Mouse (Mus musculus) layer of hippocampus, adult 11-12 months (tissue): ENCODE measurements at regions not wholly inside any gene's neighbourhood (a gene's known extent, or its start where the extent isn't known, plus 50 kb on each side); places are given as distances from the start of the nearest gene placed in this dataset.
A peak's percentile ranks its signal among the peaks of the same experiment; 100 is the strongest.
"Not testable (repeated sequence)": the region's sequence is repeated elsewhere in the genome, so short reads cannot be mapped to it uniquely, and the experiment has no call there.

ENCODE experiments used
- DNase-seq: peaks from one replicate; pipeline ENCODE4 v3.0.0; 2022; ENCODE audit warnings: low spot score

GRCm38 (mm10) chr12:15410419-15410818, 406.3 kb downstream of the Trib2 start:
- no peak for DNase-seq

GRCm38 (mm10) chr12:15407577-15407976, 409.1 kb downstream of the Trib2 start:
- not testable (repeated sequence) for DNase-seq

DNA sequence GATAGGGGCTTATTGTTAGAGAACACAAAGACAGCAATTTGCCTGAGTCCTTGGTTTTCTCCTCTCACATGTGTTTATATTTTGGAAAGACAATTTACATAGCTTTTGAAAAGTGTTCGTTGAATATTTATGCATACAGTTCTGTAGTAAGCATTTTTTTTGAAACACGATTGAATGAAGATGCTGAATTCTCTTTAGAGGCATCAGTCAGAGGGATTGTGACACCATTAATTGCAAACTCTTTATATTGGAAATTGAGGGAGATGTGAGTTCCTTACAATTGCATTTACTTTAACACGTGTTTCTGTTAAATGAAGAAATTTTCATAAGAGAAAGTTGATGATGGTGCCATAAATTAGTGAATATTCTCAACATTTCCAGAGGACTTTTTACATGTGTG, 424.1 kb downstream of the Trib2 start:
- DNase-seq, result no peak

GRCm38 (mm10) chr12:15388574-15388973, 428.1 kb downstream of the Trib2 start:
- DNase-seq, result no peak

GRCm38 (mm10) chr12:15357808-15358207, 458.9 kb downstream of the Trib2 start:
- peak; percentile 3 for DNase-seq

GRCm38 (mm10) chr12:15320697-15321449, 495.8 kb downstream of the Trib2 start:
- DNase-seq, result no peak

- no peak for DNase-seq
Observed at GRCm38 (mm10) chr12:15319647-15320046, 497.1 kb downstream of the Trib2 start.

- DNase-seq, result no peak
Observed at GRCm38 (mm10) chr12:15294898-15295297, 521.8 kb downstream of the Trib2 start.

DNA sequence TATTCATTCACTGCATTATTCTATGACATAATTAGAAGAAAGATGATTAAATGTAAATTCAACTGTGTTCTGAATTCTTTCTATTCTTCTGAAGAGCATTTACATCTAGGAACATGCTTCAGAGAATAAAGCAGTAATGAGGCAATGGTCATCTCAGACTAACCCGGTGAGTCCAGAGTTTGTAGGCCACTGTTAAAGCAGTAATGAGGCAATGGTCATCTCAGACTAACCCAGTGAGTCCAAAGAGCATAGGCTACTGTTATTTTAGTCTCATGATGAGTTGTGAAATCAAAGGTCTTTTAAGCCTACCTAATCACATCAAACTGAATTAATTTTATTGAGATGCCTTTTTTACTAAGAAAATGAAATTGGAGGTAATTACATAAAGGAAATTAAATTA, 554.6 kb downstream of the Trib2 start:
- DNase-seq, result no peak

DNA sequence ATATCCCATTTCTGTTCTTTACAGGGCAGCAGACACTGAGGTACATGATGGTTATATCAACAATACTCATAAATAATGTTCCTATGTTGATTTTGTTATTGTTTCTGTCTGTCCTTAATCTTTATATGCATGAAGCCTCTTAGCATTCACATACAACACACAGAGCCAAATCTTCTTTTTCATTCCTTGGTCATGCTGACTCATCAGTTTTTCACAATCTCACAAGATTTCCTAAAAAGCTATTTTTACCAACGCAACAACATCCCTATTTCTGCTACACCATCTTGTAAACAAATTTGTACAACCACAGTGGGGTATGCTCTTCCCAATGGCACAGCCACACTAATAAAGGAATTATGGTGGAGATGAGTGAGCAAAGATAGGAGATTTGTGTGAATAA, 555.1 kb downstream of the Trib2 start:
- no peak for DNase-seq

- DNase-seq, result no peak
Observed at GRCm38 (mm10) chr12:15260907-15261415, 555.8 kb downstream of the Trib2 start.

DNA sequence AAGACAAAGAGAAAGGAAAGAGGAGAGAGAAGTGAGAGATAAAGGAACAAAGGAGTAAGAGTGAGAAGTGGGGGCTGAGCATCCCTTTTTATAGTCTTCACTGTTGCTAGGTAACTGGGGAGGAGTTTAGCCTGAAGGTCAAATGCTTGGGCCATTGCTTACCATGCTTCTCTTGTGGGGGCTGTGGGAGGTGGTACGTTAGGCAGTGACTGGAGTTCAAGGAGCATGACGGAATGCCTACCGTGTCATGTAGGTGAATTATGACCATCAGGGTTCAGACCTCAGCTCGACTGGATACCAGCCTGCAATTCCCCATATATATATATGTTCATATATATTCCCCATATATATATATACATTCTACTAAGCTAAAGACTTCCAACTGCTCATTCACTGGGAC, 571.8 kb downstream of the Trib2 start:
- no peak for DNase-seq

DNA sequence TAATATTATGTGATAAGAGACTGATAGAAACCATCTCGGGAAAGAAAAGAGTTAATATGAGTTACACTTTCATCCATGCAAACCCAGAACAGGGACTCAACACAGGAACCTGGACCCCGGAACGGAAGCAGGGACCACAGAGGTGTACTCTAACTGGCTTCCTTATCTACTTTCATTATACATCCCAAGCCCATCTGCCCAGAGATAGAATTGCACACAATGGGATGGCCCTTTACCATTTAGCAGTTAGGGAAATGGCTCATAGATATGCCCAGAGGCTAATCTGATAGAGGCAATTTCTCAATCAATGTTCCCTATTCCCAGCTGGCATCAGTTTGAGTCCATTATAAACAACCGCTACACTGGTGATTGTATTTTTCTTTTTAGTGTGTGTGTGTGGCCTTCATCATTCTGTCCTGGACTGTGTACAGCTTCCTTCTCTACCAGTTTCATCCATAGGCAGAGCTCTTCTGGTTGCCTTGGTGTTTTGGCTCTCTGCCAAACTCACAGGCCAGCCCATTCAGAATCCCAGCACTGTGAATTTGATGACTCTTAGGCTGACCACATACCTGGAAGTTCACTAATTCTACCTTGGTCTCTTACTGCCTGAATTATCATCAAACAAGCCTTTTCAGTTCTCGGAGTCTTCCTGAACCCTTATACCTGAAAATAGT, 594.1 kb downstream of the Trib2 start:
- DNase-seq, result no peak

- no peak for DNase-seq
Observed at GRCm38 (mm10) chr12:15218504-15218903, 598.2 kb downstream of the Trib2 start.

DNA sequence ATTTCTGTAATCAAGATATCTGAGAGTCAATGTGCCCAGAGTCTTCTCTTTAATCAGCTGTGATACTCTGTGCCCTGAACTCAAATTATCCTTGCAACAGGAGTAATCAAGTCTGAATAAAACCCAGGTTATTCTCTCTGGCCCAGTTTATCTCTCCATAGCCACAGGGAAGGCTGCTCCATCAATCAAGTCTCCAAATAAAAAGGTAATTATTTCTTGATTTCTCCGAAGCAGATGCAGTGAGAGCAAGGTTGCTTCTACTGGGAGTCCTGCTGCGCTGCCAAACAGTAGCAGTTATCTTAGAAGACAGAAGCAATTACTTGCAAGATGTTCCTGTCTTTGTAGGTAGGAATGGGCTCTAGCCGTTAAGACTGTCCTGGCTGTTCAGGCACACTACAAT, 600.5 kb downstream of the Trib2 start:
- no peak for DNase-seq

GRCm38 (mm10) chr12:15174411-15175041, 642.2 kb downstream of the Trib2 start:
- DNase-seq, result peak; percentile 6

DNA sequence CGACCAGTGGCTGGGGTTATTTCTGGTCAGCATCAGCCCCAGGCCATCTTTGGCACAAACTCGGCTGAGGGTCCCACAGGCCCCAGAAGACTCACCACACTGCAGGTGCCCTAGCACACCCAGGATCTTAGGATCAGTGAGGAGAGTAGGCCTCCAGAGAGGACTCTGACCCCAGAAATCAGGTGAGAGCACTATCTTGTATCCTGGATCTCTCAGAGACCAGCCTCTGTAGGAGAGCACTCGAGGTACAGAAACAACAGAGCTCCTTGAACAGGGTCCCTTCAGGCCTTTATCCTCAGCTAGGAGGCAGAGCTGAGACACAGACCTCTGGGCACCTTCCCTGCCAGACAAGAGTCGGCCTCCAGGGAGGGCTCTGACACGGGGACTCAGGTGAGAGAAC, 654.1 kb downstream of the Trib2 start:
- no peak for DNase-seq

DNA sequence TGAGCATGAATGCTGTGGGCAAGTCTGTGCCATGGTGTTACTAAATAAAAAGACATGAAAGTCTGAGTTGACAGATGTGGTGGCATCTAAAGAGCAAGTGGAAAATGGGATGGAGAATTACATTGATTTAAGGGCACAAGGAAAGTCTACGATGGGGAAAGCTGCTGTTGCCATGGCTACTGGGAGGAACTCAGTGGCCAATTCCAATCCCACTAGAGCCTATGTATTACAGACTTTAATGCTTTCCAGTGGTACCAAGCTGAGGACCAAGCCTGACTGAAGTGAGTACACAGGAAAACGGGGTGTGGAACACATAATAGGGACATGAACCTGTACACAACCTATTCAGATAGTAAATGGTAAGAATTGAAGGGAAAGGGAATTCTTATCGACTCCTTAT, 654.9 kb downstream of the Trib2 start:
- no peak for DNase-seq

- DNase-seq, result no peak
Observed at GRCm38 (mm10) chr12:15160478-15160998, 656.2 kb downstream of the Trib2 start.

DNA sequence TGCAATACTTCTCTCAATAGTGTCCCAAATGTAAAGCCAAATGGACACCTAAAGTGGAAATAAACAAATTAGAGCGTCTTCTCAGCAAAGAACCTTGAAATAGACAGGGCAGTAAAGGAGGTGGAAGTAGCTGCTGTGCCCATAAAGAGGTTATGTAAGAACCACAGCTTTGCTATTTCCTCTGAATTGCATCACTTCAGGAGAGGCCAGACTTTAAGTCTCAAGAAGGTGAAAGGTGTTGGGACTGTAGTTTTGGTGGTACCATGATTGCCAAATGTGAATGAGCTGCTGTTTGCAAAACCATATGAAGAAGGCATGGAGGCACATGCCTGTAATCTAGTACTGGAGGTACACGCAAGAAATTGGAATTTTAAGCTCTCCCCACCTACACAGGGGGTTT, 670.3 kb downstream of the Trib2 start:
- no peak for DNase-seq

- no peak for DNase-seq
Observed at GRCm38 (mm10) chr12:15137039-15137438, 679.7 kb downstream of the Trib2 start.

DNA sequence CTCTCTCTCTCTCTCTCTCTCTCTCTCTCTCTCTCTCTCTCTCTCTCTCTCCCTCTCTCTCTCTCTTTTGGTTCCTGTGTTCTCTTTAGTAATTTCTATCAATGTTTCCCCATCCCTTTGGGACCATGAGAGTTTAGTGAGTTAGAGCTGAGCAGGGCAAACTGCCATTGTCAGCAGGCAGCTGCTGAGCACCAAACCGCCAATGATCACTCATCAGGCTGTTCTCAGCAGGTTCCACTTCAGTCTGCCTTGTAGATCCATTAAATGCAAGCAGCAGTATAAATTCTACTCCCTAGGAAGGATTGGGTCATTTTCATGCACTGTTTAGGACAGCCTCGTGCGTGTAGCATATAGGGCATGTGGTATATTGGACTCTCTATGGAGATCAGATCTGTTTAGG, 692.5 kb downstream of the Trib2 start:
- DNase-seq, result no peak
